Mouse (Mus musculus) brain, embryonic 14.5 days (tissue): Measurements from ENCODE around the gene Gpank1.
A peak's percentile ranks its signal among the peaks of the same experiment; 100 is the strongest.

Experiments used
- CTCF ChIP-seq: fragments of 200-500 bp; IDR thresholded peaks from 2 replicates; pipeline ENCODE4 v1.5.1; 2012; ENCODE audit warnings: inconsistent platforms, mild to moderate bottlenecking, moderate library complexity, borderline replicate concordance; ENCODE audit not compliant: insufficient read depth, insufficient read length; ENCODE audit errors: extremely low read depth
- POLR2A ChIP-seq: fragments of 200-500 bp; IDR thresholded peaks from 2 replicates; pipeline ENCODE4 v1.6.1; 2012; ENCODE audit warnings: mild to moderate bottlenecking, inconsistent platforms, borderline replicate concordance; ENCODE audit not compliant: poor library complexity, insufficient read depth, insufficient read length, severe bottlenecking; ENCODE audit errors: extremely low read depth

GRCm38 (mm10) chr17:35105740-35106389 is 15.4 kb upstream of the Gpank1 start:
- TF ChIP-seq CTCF (peak; percentile 66), POLR2A (no peak)
